Mouse (Mus musculus) brain, embryonic 14.5 days (tissue): ENCODE data around the gene Lcp2.

Source experiments
- CTCF ChIP-seq: fragments of 200-500 bp; IDR thresholded peaks from 2 replicates; pipeline ENCODE4 v1.5.1; 2012; ENCODE audit warnings: inconsistent platforms, mild to moderate bottlenecking, moderate library complexity, borderline replicate concordance; ENCODE audit not compliant: insufficient read depth, insufficient read length; ENCODE audit errors: extremely low read depth
- POLR2A ChIP-seq: fragments of 200-500 bp; IDR thresholded peaks from 2 replicates; pipeline ENCODE4 v1.6.1; 2012; ENCODE audit warnings: mild to moderate bottlenecking, inconsistent platforms, borderline replicate concordance; ENCODE audit not compliant: poor library complexity, insufficient read depth, insufficient read length, severe bottlenecking; ENCODE audit errors: extremely low read depth

- TF ChIP-seq POLR2A (no peak), CTCF (no peak)
Measured at GRCm38 (mm10) chr11:34012007-34012652, 34.6 kb upstream of the Lcp2 start.
